Mouse (Mus musculus): ENCODE measurements around the gene Ap3b1. TPM values are rescaled to one million over a fixed set of nuclear protein-coding genes. Genes with fewer than 3 reads are reported as not detected.

The Ap3b1 gene
- polyA plus RNA-seq, 1 experiment from 2014 or later = 15.7 TPM

DNA sequence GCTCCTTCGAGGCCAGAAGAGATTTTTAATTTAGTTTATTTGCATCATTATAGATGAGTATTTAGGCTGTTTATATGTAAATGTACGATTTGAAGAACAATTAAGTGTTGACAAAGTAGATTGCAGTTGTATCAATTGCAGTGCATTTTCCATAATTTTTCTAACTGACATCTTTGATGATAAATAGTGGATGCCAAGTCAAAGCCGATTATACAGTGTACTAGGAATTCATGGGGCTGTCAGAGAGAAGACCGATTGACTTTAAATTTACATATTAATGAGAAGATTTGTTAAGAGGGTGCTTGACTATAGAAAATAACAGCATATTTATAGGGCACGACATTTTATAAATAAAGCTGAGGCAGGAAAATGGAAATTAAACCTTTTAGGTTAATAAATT lies 64.8 kb downstream of the Ap3b1 start:
- no peak overlapping the region for H3K4me3 ChIP-seq (ENCODE audit: low read depth, low read length)
- H3K4me2 ChIP-seq (ENCODE audit: low read depth, low read length) = no peak overlapping the region
- no peaks in the 10 kb centered on the region for H3K9me3 ChIP-seq (replicated peaks; ENCODE audit: control insufficient read depth, low read length)
- no peak overlapping the region for H3K9ac ChIP-seq (ENCODE audit: low read depth, low read length)
- no peaks in the 10 kb centered on the region for H3K27me3 ChIP-seq (ENCODE audit: control insufficient read depth, insufficient read depth, low read depth, low read length)
- H3K36me3 ChIP-seq (ENCODE audit: control insufficient read depth, insufficient read depth) = no peaks in the 10 kb centered on the region
- 75% methylated on average over 5 of the region's 5 CpGs for WGBS (ENCODE audit: insufficient replicate concordance)
- ATAC-seq (ENCODE audit: low read depth) = no peak
- no peak overlapping the region for H3K27ac ChIP-seq (ENCODE audit: low read length)
- no peaks in the 10 kb centered on the region for H3K4me1 ChIP-seq (ENCODE audit: control insufficient read depth, low read depth, low read length)

DNA sequence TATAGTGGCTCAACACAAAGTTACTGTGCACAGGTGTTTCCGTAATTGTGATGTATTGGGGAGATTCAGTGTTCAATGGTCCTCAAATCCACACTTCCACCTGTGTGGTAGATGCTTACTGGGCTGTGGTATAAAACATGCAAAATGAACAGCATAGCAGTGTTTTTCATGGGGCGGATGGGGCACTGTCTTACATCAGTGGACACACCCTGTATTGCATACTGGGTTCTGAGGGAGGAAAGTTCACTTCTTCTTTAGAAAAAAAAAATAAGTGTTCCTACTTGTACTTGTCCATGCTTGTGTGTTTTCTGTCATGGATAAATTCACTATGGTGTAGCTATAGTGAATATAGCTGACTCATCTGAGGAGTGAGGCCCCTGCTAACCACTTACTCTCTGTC lies 70.8 kb downstream of the Ap3b1 start:
- Histone ChIP-seq H3K36me3 (ENCODE audit: control insufficient read depth, insufficient read depth) (peaks cover 7% of the 10 kb centered on the region), H3K4me1 (ENCODE audit: control insufficient read depth, low read depth, low read length) (peaks cover 3% of the 10 kb centered on the region; the same call in 1 of the 2 replicates), H3K4me2 (ENCODE audit: low read depth, low read length) (no peak overlapping the region), H3K9me3 (replicated peaks; ENCODE audit: control insufficient read depth, low read length) (no peaks in the 10 kb centered on the region), H3K4me3 (ENCODE audit: low read depth, low read length) (no peak overlapping the region), H3K9ac (ENCODE audit: low read depth, low read length) (no peak overlapping the region), H3K27me3 (ENCODE audit: control insufficient read depth, insufficient read depth, low read depth, low read length) (no peaks in the 10 kb centered on the region), H3K27ac (ENCODE audit: low read length) (no peak overlapping the region)
- no peak for ATAC-seq (ENCODE audit: low read depth)
- WGBS (ENCODE audit: insufficient replicate concordance) = 68% methylated on average over 2 of the region's 2 CpGs

DNA sequence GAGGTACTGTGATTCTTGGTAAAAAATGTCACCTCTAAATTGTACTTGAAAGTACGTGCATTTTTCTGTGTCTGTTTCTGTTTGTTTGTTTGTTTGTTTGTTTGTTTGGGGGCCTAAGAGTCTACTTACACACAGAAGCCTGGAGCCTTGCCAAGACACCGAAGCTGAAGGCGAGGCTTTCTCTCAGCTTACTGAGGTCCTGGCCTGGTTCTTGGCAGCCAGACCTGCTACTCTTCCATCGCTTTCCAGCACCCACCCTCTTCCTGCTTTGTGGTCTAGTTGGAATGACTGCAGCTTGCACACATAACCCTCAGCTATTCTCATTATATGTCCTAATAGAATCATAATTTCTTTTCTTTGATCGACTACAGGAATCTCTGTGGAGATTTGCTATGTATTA lies 80.6 kb downstream of the Ap3b1 start:
- Histone ChIP-seq H3K9me3 (replicated peaks; ENCODE audit: control insufficient read depth, low read length) (no peaks in the 10 kb centered on the region), H3K36me3 (ENCODE audit: control insufficient read depth, insufficient read depth) (no peaks in the 10 kb centered on the region), H3K4me3 (ENCODE audit: low read depth, low read length) (no peak overlapping the region), H3K4me1 (ENCODE audit: control insufficient read depth, low read depth, low read length) (no peaks in the 10 kb centered on the region), H3K9ac (ENCODE audit: low read depth, low read length) (no peak overlapping the region), H3K27me3 (ENCODE audit: control insufficient read depth, insufficient read depth, low read depth, low read length) (no peaks in the 10 kb centered on the region), H3K4me2 (ENCODE audit: low read depth, low read length) (no peak overlapping the region), H3K27ac (ENCODE audit: low read length) (no peak overlapping the region)
- ATAC-seq (ENCODE audit: low read depth) = no peak
- WGBS (ENCODE audit: insufficient replicate concordance) = 72% methylated on average over 5 of the region's 5 CpGs

DNA sequence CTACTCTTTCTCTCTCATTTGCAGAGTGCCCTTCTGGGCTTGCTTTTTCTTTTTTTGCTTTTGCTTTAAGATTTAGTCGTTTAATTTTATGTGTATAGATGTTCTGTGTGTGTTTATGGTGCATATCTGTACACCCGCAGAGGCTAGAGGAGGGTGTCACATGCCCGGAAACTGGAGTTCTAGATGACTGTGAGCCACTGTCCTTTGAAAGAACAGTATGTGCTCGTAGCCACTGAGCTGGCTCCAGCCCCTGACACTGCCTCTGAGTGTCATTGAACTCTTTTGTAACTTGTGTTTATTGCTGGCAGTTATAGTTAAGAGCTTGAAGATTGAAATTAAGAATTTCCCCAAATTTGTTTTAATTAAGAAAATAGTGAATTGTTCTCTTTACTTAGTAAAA lies 82.4 kb downstream of the Ap3b1 start:
- Histone ChIP-seq H3K27ac (ENCODE audit: low read length) (no peak overlapping the region), H3K9me3 (replicated peaks; ENCODE audit: control insufficient read depth, low read length) (no peaks in the 10 kb centered on the region), H3K36me3 (ENCODE audit: control insufficient read depth, insufficient read depth) (no peaks in the 10 kb centered on the region), H3K4me1 (ENCODE audit: control insufficient read depth, low read depth, low read length) (no peaks in the 10 kb centered on the region), H3K9ac (ENCODE audit: low read depth, low read length) (no peak overlapping the region), H3K4me3 (ENCODE audit: low read depth, low read length) (no peak overlapping the region), H3K27me3 (ENCODE audit: control insufficient read depth, insufficient read depth, low read depth, low read length) (no peaks in the 10 kb centered on the region), H3K4me2 (ENCODE audit: low read depth, low read length) (no peak overlapping the region)
- whole genome bisulfite sequencing (ENCODE audit: insufficient replicate concordance) = 62% methylated on average over 4 of the region's 4 CpGs
- no peak for ATAC-seq (ENCODE audit: low read depth)

DNA sequence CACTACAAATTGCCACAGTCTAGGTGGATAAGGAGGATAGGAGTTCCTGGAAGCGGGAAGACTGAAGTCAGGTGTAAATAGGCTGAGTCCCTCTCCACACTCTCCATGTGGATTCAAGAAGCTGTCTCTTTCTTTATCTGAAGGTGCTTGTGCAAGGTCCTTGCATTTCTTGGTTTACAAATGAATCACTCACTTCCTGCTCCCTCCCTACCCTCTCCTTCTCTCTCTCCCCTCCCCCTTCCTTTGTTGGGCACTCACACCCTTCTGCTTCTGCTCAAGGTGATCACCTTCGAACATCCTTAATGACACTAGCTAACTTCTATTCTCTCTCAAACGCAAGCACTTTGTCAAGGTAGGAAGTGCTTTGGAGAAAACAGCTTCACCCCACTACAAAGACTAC lies 84.7 kb downstream of the Ap3b1 start:
- no peaks in the 10 kb centered on the region for H3K9me3 ChIP-seq (replicated peaks; ENCODE audit: control insufficient read depth, low read length)
- no peak for ATAC-seq (ENCODE audit: low read depth)
- H3K27ac ChIP-seq (ENCODE audit: low read length) = no peak overlapping the region
- 63% methylated on average over 3 of the region's 3 CpGs for WGBS (ENCODE audit: insufficient replicate concordance)
- no peaks in the 10 kb centered on the region for H3K4me1 ChIP-seq (ENCODE audit: control insufficient read depth, low read depth, low read length)
- H3K4me3 ChIP-seq (ENCODE audit: low read depth, low read length) = no peak overlapping the region
- H3K9ac ChIP-seq (ENCODE audit: low read depth, low read length) = no peak overlapping the region
- H3K36me3 ChIP-seq (ENCODE audit: control insufficient read depth, insufficient read depth) = no peaks in the 10 kb centered on the region
- H3K4me2 ChIP-seq (ENCODE audit: low read depth, low read length) = no peak overlapping the region
- H3K27me3 ChIP-seq (ENCODE audit: control insufficient read depth, insufficient read depth, low read depth, low read length) = no peaks in the 10 kb centered on the region

DNA sequence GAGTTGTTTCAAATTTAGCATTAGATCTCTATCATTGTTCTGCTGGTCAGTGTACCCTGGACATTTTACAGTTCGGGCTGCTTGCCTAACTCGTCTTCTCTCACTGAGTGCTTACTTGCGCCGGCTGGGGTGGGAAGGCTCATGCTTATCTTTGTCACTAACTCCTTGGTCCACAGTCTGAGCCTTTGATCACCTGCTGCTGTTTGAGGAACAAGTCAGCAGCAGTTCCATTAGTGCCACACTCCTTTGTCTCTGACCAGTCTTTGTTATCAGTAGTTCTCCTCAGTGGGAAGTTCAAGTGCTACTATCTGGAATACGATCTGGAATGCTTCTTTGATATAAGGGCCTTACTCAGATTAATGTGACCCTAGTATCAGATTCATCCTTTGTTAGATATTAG lies 86.3 kb downstream of the Ap3b1 start:
- WGBS (ENCODE audit: insufficient replicate concordance) = 68% methylated on average over 5 of the region's 5 CpGs
- Histone ChIP-seq H3K36me3 (ENCODE audit: control insufficient read depth, insufficient read depth) (no peaks in the 10 kb centered on the region), H3K4me3 (ENCODE audit: low read depth, low read length) (no peak overlapping the region), H3K9ac (ENCODE audit: low read depth, low read length) (no peak overlapping the region), H3K4me2 (ENCODE audit: low read depth, low read length) (no peak overlapping the region), H3K27me3 (ENCODE audit: control insufficient read depth, insufficient read depth, low read depth, low read length) (no peaks in the 10 kb centered on the region), H3K9me3 (replicated peaks; ENCODE audit: control insufficient read depth, low read length) (no peaks in the 10 kb centered on the region), H3K27ac (ENCODE audit: low read length) (no peak overlapping the region), H3K4me1 (ENCODE audit: control insufficient read depth, low read depth, low read length) (no peaks in the 10 kb centered on the region)
- ATAC-seq (ENCODE audit: low read depth) = no peak

DNA sequence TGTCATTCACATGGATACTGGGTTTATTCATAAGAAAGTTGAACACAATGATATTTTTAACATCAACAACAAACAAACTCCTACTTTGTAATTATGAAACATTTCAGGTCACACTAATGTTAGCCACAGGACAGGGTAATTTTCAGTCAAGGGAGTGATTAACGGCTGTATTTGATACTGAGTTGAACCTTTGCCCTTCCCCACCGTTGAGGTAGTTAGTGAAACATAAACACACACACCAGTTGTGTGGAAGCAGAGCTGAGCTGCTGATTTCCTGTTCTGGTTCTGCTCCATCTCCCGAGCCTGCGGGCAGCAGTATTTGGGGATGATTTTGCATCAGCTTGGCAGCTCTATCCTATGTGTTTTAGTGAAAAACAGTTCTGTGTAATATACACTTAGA lies 88.2 kb downstream of the Ap3b1 start:
- no peak for ATAC-seq (ENCODE audit: low read depth)
- Histone ChIP-seq H3K27ac (ENCODE audit: low read length) (no peak overlapping the region), H3K4me2 (ENCODE audit: low read depth, low read length) (no peak overlapping the region), H3K4me3 (ENCODE audit: low read depth, low read length) (no peak overlapping the region), H3K27me3 (ENCODE audit: control insufficient read depth, insufficient read depth, low read depth, low read length) (no peaks in the 10 kb centered on the region), H3K36me3 (ENCODE audit: control insufficient read depth, insufficient read depth) (no peaks in the 10 kb centered on the region), H3K9ac (ENCODE audit: low read depth, low read length) (no peak overlapping the region), H3K9me3 (replicated peaks; ENCODE audit: control insufficient read depth, low read length) (no peaks in the 10 kb centered on the region), H3K4me1 (ENCODE audit: control insufficient read depth, low read depth, low read length) (no peaks in the 10 kb centered on the region)
- WGBS (ENCODE audit: insufficient replicate concordance) = 57% methylated on average over 4 of the region's 4 CpGs

DNA sequence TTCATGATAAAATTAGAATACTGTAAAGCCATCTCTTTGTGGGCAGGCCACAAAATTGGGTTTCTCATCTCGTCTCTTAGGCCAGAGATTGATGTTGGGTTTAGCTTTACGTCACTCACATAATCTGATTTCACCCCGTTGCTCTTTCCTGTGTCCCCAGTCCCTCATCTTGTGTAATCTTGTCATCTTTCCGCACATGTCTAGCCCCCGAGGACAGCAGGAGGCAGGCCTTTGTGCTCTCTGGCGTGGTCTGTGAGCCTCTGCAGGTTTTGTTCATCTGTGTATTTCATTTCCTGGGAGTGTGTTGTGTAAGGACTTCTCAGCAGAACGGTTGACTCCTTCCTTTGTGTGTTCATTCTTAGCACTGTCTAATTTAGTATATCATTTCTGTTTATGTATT lies 90.8 kb downstream of the Ap3b1 start:
- H3K9ac ChIP-seq (ENCODE audit: low read depth, low read length) = no peak overlapping the region
- 55% methylated on average over 7 of the region's 7 CpGs for WGBS (ENCODE audit: insufficient replicate concordance)
- no peaks in the 10 kb centered on the region for H3K4me1 ChIP-seq (ENCODE audit: control insufficient read depth, low read depth, low read length)
- no peak for ATAC-seq (ENCODE audit: low read depth)
- no peak overlapping the region for H3K27ac ChIP-seq (ENCODE audit: low read length)
- H3K36me3 ChIP-seq (ENCODE audit: control insufficient read depth, insufficient read depth) = no peaks in the 10 kb centered on the region
- H3K27me3 ChIP-seq (ENCODE audit: control insufficient read depth, insufficient read depth, low read depth, low read length) = no peaks in the 10 kb centered on the region
- no peak overlapping the region for H3K4me3 ChIP-seq (ENCODE audit: low read depth, low read length)
- H3K4me2 ChIP-seq (ENCODE audit: low read depth, low read length) = no peak overlapping the region
- no peaks in the 10 kb centered on the region for H3K9me3 ChIP-seq (replicated peaks; ENCODE audit: control insufficient read depth, low read length)

DNA sequence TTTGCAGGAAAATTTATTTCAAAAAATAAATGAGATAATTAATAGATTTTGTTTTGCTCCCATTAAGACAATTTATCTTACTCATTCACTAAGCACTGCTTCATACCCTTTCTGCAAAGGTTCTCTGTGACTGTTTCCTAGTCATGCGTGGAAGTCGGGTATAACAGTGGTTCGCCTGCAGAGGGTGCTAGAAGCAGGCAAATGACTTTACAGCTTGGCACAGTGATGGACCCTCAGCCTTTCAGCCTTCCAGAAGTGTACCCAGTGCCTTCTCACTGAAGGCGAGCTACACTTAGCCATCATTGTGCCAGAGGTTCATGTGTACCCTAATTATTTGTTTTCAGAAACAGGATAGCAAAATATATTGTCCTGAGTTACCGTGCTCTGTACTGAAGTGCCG lies 92.5 kb downstream of the Ap3b1 start:
- H3K9me3 ChIP-seq (replicated peaks; ENCODE audit: control insufficient read depth, low read length) = no peaks in the 10 kb centered on the region
- ATAC-seq (ENCODE audit: low read depth) = no peak
- H3K4me3 ChIP-seq (ENCODE audit: low read depth, low read length) = no peak overlapping the region
- H3K27me3 ChIP-seq (ENCODE audit: control insufficient read depth, insufficient read depth, low read depth, low read length) = no peaks in the 10 kb centered on the region
- no peak overlapping the region for H3K9ac ChIP-seq (ENCODE audit: low read depth, low read length)
- no peak overlapping the region for H3K27ac ChIP-seq (ENCODE audit: low read length)
- 58% methylated on average over 6 of the region's 6 CpGs for WGBS (ENCODE audit: insufficient replicate concordance)
- no peak overlapping the region for H3K4me2 ChIP-seq (ENCODE audit: low read depth, low read length)
- no peaks in the 10 kb centered on the region for H3K36me3 ChIP-seq (ENCODE audit: control insufficient read depth, insufficient read depth)
- H3K4me1 ChIP-seq (ENCODE audit: control insufficient read depth, low read depth, low read length) = no peaks in the 10 kb centered on the region

DNA sequence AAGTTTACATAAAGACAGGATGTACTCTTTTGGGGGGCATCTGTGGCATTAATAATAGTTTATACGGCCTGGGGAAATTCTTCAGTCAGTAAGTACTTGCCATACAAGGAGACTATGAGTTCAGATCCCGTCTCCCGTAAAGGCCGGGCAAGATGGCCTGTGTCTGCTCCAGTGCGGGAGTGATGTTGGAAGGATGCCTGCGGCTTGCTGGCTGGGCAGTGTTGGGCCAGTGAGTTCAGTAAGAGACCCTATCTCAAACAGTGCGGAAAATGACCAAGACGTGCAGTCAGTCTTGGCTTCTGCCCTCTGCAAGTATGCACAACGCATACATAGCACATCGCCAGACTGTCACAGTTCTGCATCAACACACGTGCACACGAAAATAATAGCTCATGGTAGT lies 95.4 kb downstream of the Ap3b1 start:
- Histone ChIP-seq H3K27ac (ENCODE audit: low read length) (no peak overlapping the region), H3K4me3 (ENCODE audit: low read depth, low read length) (no peak overlapping the region), H3K4me1 (ENCODE audit: control insufficient read depth, low read depth, low read length) (no peaks in the 10 kb centered on the region), H3K36me3 (ENCODE audit: control insufficient read depth, insufficient read depth) (no peaks in the 10 kb centered on the region), H3K9ac (ENCODE audit: low read depth, low read length) (no peak overlapping the region), H3K27me3 (ENCODE audit: control insufficient read depth, insufficient read depth, low read depth, low read length) (no peaks in the 10 kb centered on the region), H3K9me3 (replicated peaks; ENCODE audit: control insufficient read depth, low read length) (no peaks in the 10 kb centered on the region), H3K4me2 (ENCODE audit: low read depth, low read length) (no peak overlapping the region)
- ATAC-seq (ENCODE audit: low read depth) = no peak
- 86% methylated on average over 12 of the region's 12 CpGs for WGBS (ENCODE audit: insufficient replicate concordance)
